Mouse (Mus musculus) 416B (cell line): ENCODE data around the gene Bbip1.
"Not testable (repeated sequence)": the region's sequence is repeated elsewhere in the genome, so short reads cannot be mapped to it uniquely, and the experiment has no call there.

Source experiments
- DNase-seq: peaks from one replicate; pipeline ENCODE4 v3.0.0; 2011; ENCODE audit warnings: low read depth

Bbip1 gene

GRCm38 (mm10) chr19:53925338-53925751, 19.1 kb downstream of the Bbip1 start:
- DNase-seq = peak; percentile 77

- not testable (repeated sequence) for DNase-seq
Observed at GRCm38 (mm10) chr19:53921996-53922395, 22.4 kb downstream of the Bbip1 start.

DNA sequence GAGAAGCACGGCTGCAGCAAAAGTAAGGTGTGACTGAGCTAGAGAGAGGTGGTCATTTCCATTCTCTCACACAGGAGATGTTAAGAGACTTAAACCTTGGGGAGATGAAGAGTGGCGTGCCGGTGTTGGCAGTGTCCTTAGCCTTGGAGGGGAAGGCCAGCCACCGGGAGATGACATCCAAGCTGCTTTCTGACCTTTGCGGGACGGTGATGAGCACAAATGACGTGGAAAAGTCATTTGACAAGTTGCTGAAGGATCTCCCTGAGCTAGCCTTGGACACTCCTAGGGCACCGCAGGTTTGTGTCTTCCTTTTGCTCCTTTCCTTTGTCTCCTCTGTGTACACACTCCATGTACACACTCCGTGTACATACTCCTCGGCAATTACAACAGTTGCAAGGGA, 24.9 kb downstream of the Bbip1 start:
- DNase-seq = no peak

DNA sequence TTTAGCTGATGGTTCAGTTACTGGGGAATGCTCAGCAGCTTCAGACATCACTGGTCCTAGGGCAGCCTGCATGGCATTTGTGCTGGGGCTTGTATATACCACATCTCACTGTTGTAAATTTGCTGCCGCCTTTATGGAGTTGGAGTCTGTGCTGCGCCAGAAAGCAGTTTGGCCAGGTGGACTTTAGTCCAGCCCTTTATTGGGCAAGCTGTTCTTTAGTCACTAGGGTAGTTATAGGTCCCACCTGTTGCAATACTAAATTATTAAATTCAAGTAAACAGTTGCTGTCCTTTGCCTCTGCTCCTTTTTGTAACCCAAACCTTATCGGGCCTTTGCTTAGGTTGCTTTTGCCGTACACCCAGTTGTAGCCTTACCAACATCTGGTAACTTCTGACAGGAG, 29.5 kb downstream of the Bbip1 start:
- DNase-seq = no peak

- DNase-seq = not testable (repeated sequence)
Observed at GRCm38 (mm10) chr19:53906703-53907070, 37.7 kb downstream of the Bbip1 start.

- DNase-seq = peak; percentile 62
Observed at GRCm38 (mm10) chr19:53906033-53906702, 38.3 kb downstream of the Bbip1 start.

DNA sequence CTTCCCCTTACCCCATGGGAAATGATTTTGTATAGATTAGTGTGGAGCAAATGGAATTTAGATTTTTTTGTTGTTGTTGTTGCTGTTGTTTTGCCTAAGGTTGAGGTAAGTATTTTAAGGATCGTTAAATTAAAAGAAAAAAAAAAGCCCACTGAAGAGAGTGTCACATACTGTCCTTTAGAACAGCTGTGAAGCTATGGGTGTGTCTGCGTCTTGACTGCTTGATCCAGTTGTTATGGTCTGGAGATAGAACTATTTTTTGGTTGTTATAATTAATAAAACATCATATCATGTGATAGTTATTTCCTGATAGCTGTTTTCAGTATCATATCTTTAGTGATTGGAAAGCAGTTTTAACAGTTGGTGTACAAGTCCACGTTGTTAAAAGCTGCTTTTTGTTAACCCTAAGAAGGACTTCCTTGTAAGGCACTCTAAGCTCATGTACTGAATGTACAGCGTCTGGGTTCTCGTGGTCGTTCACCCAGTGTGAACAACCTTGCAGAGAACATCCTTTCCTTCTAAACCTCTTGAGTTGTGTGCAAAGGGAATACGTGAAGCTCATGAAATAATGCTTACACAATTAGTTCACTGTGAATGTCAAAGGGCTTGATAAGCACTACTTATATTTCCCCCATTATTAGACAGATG, 39.5 kb downstream of the Bbip1 start:
- DNase-seq = peak; percentile 41

- DNase-seq = peak; percentile 79
Observed at GRCm38 (mm10) chr19:53903507-53904321, 40.7 kb downstream of the Bbip1 start.

DNA sequence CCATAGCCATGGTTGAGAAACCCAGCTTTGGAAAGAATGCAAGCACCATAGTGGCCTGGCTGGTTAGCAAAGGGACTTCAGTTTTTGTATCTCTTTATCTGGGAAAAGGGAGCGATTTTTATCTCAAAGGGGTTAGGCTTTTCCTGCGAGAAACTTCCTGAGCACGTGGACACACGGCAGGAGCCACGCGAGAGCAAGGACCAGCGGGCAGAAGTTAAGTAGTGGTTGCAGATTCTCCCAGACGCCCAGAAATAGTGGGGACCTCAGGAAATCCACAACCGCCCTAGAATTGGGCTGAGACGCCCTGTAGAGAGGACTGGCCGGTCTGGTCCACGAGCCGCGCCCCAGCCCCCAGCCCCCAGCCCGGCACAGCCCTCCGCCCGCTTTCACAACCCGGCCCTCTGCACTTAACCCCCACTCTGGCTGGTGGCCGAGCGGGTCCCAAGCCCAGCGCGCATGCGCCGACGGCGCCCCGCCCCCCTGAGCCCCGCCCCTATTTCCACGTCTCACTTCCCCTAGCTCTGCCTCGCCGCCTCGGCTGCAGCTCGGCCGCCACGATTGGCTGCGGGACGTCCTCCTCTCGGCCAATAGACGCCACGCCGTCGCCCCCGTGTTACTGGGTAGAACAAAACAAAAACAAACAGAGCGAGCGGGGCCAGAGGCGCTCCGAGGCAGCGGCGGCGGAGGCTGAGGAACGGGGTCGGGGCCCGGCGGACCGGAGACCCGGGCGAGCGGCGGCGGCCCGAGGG, 41.5 kb downstream of the Bbip1 start:
- peak; percentile 97 for DNase-seq

- DNase-seq = no peak
Observed at GRCm38 (mm10) chr19:53901931-53902738, 42.3 kb downstream of the Bbip1 start.

DNA sequence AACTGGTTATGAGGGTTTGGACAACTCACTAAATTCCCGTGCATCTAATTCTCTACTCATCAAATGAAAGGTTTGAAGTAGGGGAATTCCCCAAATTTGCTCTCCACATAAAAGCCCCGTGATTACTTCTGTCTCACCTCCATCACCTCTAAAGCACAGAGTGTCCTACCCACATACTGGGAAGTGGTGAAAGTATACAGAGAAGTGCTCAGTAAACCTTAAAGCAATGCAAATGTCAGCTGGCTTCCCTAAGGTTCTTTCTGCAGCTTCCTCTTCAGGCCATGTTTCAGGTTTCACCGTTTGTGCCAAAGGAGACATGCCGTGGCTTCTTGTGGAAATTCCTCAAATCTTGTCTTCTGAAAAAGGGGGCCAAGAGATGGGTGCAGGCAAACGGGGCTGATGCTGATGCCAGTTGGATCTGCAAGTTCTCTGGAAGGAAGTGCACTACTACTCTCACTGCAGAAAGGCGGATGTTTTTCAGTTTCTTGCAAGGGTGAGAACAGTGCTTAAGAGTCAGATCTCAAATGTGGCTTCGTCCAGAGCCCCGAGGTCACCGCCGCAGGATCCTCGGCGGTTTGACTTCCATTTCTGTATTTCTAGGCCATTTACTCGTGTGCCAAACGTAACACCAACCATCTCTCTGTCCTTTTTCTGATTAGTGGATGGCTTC, 44.4 kb downstream of the Bbip1 start:
- DNase-seq = no peak

GRCm38 (mm10) chr19:53898970-53899900, 45.2 kb downstream of the Bbip1 start:
- no peak for DNase-seq

- DNase-seq = no peak
Observed at GRCm38 (mm10) chr19:53898498-53898897, 45.9 kb downstream of the Bbip1 start.

DNA sequence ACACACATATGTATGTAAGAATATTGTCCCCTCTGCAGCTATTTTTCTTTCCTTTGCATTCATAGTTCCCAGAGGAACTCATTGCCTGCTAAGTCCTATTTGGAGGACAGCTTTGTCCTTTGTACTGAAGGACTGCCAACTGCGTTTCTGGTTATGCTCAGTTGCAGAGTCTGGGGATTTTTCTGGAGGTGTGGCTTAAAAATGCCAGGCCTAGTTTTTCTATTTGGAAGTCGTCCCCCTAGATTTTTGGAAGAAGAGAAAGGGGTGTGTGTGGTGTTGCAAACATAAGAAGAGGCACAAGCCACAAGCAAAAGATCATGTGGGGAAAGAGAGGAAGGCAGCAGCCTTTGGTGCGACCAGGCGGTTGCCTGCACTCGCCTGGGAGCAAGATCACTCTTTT, 46.4 kb downstream of the Bbip1 start:
- DNase-seq = no peak

- DNase-seq = no peak
Observed at GRCm38 (mm10) chr19:53894538-53895121, 49.8 kb downstream of the Bbip1 start.

GRCm38 (mm10) chr19:53893711-53894171, 50.7 kb downstream of the Bbip1 start:
- no peak for DNase-seq

DNA sequence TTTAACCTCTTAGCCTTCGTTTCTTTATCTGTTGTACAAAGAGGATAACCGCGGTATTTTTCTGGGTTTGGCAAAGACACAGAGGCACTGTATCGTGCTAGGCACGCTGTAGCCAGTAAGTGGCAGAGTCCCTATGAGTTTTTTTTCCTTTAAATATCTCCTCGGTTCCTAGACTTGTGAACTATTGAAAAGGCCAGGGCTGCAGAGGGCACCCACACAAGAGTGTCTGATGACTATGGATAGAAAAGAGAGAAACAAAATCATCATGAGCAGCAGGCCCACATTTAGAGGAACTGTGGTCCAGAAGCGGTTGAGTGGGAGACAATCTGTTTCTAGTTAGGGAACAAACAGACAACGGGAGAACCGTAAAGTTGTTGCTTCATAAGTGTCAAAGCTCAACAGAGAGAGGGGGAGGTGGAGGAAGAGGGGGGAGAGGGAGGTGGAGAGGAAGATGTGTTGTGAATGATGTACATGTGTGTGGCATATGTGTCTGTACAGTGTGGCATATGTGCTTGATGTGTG, 51.5 kb downstream of the Bbip1 start:
- peak; percentile 15 for DNase-seq

- DNase-seq = no peak
Observed at GRCm38 (mm10) chr19:53892061-53892460, 52.4 kb downstream of the Bbip1 start, which contains the start of gene Pdcd4. TSS of gene Pdcd4 (plus strand) at chr19:53892231.

GRCm38 (mm10) chr19:53891569-53891968, 52.9 kb downstream of the Bbip1 start:
- DNase-seq = no peak
